Mouse (Mus musculus) embryonic facial prominence, embryonic 11.5 days (tissue): Measurements from ENCODE around the gene Hmga1. TPM values are rescaled to one million over a fixed set of nuclear protein-coding genes. Genes with fewer than 3 reads are reported as not detected.

Experiments
- ATAC-seq: fragments of 200-750 bp; cut with Nextera tagmentation; replicated peaks from 2 replicates; pipeline ENCODE4 v1.8.0; 2017; ENCODE audit warnings: low read depth; ENCODE audit not compliant: insufficient number of reproducible peaks, low FRiP score, low TSS enrichment
- DNase-seq: peaks from one replicate; pipeline ENCODE4 v3.0.0-alpha.2; 2015; ENCODE audit warnings: low spot score
- H3K27ac ChIP-seq: fragments of 300-500 bp; sonication (generic); replicated peaks from 2 replicates; pipeline ENCODE4 v1.5.1; 2014; ENCODE audit warnings: mild to moderate bottlenecking, low read depth, low read length, control low read depth
- H3K27me3 ChIP-seq: fragments of 300-500 bp; sonication (generic); 2 replicates; pipeline ENCODE4 v1.6.1; 2014; ENCODE audit warnings: mild to moderate bottlenecking, low read length, moderate library complexity, mixed read lengths; ENCODE audit not compliant: control insufficient read depth, insufficient read depth
- H3K36me3 ChIP-seq: fragments of 300-500 bp; sonication (generic); replicated peaks from 2 replicates; pipeline ENCODE4 v1.6.1; 2014; ENCODE audit warnings: low read depth, mild to moderate bottlenecking, low read length, moderate library complexity, mixed read lengths; ENCODE audit not compliant: control insufficient read depth, insufficient read depth
- H3K4me1 ChIP-seq: fragments of 300-500 bp; sonication (generic); 2 replicates; pipeline ENCODE4 v1.6.1; 2014; ENCODE audit warnings: low read length, mixed read lengths; ENCODE audit not compliant: control insufficient read depth, insufficient read depth
- H3K4me2 ChIP-seq: fragments of 300-500 bp; sonication (generic); 2 replicates; pipeline ENCODE4 v1.6.1; 2014; ENCODE audit warnings: low read depth, mild to moderate bottlenecking, control low read depth, low read length, moderate library complexity
- H3K4me3 ChIP-seq: fragments of 300-500 bp; sonication (generic); 2 replicates; pipeline ENCODE4 v1.5.1; 2014; ENCODE audit warnings: low read depth, low read length, control low read depth
- H3K9ac ChIP-seq: fragments of 300-500 bp; sonication (generic); replicated peaks from 2 replicates; pipeline ENCODE4 v1.6.1; 2014; ENCODE audit warnings: mild to moderate bottlenecking, control low read depth, low read length
- H3K9me3 ChIP-seq: fragments of 300-500 bp; sonication (generic); replicated peaks from 2 replicates; pipeline ENCODE4 v1.6.1; 2016; ENCODE audit warnings: mild to moderate bottlenecking, low read length, inconsistent platforms, mixed read lengths; ENCODE audit not compliant: control insufficient read depth
- WGBS: fragments of 180-500 bp; shearing (Covaris S2); extraction: QIAGEN DNeasy Blood & Tissue Kit; methylation state at CpG from one replicate; pipeline ENCODE4 v1.1.7; 2014; 5-methylcytosine and 5-hydroxymethylcytosine counted together
- polyA plus RNA-seq: library from polyadenylated mRNA; unstranded; fragments of >200 nt; fragmentation: Nextera tagmentation; extraction: Ambion mirVana; gene quantifications from 2 replicates; pipeline ENCODE4 v1.2.1, GENCODE M21; 2014

Gene Hmga1
- polyA plus RNA-seq, 1 experiment from 2014 or later, result 415 TPM

DNA sequence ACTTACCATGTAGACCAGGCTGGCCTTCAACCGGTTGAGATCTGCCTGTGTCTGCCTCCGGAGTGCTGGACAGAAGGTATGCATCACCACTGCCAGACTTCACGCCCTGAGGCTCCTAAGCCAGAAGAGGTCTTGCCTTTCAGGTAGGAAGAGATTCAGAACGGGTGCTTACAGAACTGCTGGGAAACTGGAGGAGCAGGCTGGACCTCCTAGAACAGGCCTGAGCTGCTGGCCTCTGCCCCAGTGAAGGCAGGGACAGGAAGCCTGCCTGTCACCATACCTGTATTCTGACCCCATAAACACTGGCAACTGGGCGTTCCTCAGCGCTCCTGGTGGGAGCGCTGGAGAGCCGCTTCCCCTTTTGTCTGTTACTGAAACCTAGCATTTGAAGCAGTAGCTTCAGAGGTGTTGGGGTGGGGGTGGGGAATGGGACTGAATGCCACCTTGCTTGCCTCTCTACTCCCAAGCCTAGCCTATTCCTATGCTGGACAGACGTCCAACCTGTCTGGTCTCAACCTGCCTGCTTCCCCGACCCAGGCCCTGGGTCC is 4.8 kb upstream of the Hmga1 start:
- Histone ChIP-seq H3K27ac (no peak overlapping the region), H3K9me3 (no peaks in the 10 kb centered on the region)

DNA sequence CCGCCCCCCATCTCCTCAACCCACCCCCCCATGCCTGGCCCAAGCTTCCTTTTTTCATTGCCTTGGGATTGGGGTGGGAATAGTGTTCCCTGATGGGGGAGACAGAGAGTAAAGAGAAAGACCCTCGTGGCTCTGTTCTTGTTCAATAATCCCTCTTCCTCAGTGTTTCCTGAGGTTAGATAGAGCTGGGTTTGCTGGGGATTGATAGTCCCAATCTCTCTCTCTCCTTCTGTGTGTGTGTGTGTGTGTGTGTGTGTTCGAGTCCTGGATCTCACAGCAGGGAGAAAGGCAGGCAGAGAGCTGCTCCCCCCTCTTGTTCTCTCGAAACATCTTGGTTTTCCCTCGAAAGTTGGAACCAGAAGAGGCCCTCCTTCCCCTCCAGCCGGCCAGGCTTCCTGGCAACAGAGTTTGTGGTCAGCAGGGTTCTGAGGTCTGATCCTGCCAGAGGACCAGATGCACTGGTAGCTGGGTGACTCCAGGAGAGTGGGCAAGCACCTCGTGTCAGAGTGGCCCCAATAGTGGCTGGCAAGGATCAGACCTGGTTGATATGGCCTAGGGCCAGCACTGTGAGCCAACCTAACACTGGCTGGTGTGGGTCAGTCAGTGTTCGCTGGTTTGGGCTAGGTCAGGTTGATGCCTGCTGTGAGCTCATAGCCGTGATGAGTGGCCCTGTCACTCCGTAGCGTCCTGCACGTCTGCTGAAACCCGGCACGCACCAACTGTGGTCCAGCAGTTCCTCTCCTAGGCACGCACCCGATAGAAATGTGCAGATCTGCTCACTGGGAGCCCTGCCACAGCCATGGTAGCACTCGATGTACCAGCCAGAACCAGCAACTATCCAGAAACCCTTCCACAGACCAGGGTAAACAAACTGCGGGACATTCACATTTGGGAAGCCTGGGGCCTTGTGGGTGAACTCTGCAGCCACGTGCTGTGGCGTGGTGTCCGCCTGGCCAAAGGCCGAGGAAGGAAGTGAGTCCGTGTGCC is 3.8 kb upstream of the Hmga1 start:
- Histone ChIP-seq H3K36me3 (no peaks in the 10 kb centered on the region), H3K9ac (no peak overlapping the region), H3K27me3 (no peaks in the 10 kb centered on the region), H3K9me3 (no peaks in the 10 kb centered on the region), H3K4me1 (peaks cover 3% of the 10 kb centered on the region; the same call in 1 of the 2 replicates), H3K4me3 (no peak overlapping the region), H3K4me2 (no peak overlapping the region), H3K27ac (no peak overlapping the region)
- no peak for DNase-seq
- 80% methylated on average over 23 of the region's 23 CpGs for WGBS
- no peak for ATAC-seq

More for the DNA sequence above, 4.8 kb upstream of the Hmga1 start:
- no peak for ATAC-seq
- Histone ChIP-seq H3K4me1 (peaks cover 3% of the 10 kb centered on the region; the same call in 1 of the 2 replicates), H3K4me2 (no peak overlapping the region), H3K36me3 (no peaks in the 10 kb centered on the region), H3K27me3 (no peaks in the 10 kb centered on the region), H3K9ac (no peak overlapping the region), H3K4me3 (no peak overlapping the region)
- 56% methylated on average over 10 of the region's 10 CpGs for WGBS
- no peak for DNase-seq

DNA sequence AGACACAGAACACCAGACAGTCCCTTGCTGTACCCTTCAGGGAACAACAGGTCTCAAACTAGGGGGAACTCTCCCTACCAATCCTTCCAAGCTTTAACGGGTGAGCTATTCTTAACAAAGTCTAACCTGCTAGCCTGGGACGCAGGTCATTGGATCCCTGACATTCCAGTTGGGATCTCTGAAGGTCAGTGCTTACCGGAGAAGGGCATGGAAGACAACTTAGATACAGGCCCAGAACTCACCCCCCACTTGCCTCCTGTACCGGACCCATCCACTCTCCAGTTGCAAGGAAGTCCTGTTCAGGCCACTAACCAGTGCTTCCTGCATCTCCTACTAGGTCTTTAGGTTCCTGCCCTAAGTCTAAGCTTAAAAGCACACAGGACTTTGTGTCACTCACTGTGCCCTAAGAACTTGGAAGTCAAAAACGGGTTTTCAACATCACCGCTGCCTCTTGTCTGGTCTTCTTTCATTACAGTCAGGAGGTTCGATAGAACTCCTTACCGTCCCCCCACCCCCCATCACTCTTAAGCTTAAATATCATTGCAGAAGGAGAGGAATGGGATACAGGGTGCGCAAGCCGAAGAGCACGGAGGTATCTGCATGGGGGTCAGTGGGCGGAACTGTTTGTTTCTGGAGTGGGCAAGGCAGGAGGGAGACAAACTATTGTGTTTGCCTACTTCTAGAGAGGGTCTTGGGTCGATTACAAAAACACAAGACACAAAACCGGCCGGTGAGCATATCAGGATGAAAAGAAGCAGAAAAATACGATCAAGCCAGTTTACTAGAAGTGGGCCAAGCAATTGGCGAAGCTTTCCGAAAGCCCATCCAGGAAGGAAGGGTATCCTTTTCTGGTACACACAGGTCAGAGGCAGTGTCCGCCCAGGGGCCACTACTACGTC is 2.0 kb upstream of the Hmga1 start:
- Histone ChIP-seq H3K36me3 (no peaks in the 10 kb centered on the region), H3K4me1 (peaks cover 2% of the 10 kb centered on the region; the same call in 1 of the 2 replicates), H3K9ac (peak overlapping the region; percentile 96), H3K4me3 (peak overlapping the region; percentile 75), H3K27me3 (no peaks in the 10 kb centered on the region), H3K27ac (peak overlapping the region; percentile 99), H3K4me2 (peak overlapping the region; percentile 86), H3K9me3 (no peaks in the 10 kb centered on the region)
- ATAC-seq, result no peak
- 36% methylated on average over 20 of the region's 20 CpGs for WGBS
- DNase-seq, result peak; percentile 53

DNA sequence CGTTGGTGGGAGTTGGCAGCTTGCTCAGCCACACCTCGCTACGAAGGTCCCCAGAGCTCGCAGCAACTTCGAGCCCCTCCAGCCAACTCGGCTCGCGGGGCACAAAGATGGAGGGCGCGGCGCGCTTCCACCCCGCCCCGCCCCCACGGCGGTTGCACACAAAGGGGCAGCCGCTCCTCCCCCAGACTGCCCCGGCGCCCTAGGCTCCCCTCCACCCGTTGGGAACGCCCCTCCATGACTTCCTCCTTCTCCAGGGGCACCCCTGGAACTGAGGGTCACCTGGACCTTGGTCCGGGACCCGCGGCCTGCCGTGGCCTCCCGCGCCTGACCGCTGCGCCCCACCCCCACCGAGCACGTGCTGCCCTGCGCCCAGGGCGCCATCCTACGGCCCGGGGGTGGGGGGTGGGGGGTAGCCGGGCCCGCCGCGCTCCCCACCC is 1.2 kb upstream of the Hmga1 start:
- H3K9me3 ChIP-seq, result no peaks in the 10 kb centered on the region
- no peaks in the 10 kb centered on the region for H3K36me3 ChIP-seq
- peak overlapping the region; percentile 75 for H3K4me3 ChIP-seq
- ATAC-seq (peak; percentile 10), DNase-seq (peak; percentile 91)
- no peaks in the 10 kb centered on the region for H3K27me3 ChIP-seq
- peaks cover 5% of the 10 kb centered on the region; the same call in 1 of the 2 replicates for H3K4me1 ChIP-seq
- peak overlapping the region; percentile 99 for H3K27ac ChIP-seq
- peak overlapping the region; percentile 86 for H3K4me2 ChIP-seq
- WGBS, result under 1% methylated on average over 31 of the region's 39 CpGs
- peak overlapping the region; percentile 96 for H3K9ac ChIP-seq

DNA sequence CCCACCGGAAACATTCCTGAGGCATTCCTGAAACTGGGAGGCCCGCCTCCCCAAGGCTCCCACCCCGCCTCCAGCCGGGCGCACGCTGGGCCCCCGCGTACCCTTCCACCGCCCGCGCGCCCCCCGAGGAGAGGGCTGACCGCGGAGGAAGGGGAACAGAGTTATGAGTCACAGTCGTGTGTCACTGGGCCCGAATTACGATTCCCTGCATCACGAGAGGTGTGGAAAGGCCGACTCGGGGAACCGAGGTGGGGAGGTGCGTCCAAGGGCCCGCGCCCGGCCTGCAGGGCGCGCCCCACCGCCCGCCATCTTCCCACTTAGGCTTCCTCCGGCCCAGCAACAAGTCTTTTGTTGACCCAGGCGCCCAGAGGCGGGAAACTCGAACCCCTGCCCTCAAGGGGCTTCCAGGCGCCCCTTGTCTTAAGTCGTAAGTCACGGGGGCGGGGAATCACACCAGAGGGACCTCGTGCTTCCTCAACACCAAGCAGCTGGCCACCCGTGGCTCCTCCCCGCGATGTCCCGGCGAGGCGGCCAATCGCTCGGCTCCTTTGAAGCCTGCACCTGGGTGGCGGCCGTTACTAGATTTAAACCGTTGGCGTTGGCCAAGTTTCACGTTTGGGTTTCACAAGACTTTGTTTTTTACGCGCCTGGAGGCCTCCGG is 655 bp upstream of the Hmga1 start:
- peaks cover 6% of the 10 kb centered on the region; the same call in 1 of the 2 replicates for H3K4me1 ChIP-seq
- WGBS, result under 1% methylated on average over 54 of the region's 55 CpGs
- DNase-seq (peak; percentile 95), ATAC-seq (peak; percentile 56)
- no peaks in the 10 kb centered on the region for H3K36me3 ChIP-seq
- peak overlapping the region; percentile 99 for H3K27ac ChIP-seq
- no peaks in the 10 kb centered on the region for H3K9me3 ChIP-seq
- no peaks in the 10 kb centered on the region for H3K27me3 ChIP-seq
- H3K4me3 ChIP-seq, result peak overlapping the region; percentile 75
- peak overlapping the region; percentile 86 for H3K4me2 ChIP-seq
- peak overlapping the region; percentile 96 for H3K9ac ChIP-seq

DNA sequence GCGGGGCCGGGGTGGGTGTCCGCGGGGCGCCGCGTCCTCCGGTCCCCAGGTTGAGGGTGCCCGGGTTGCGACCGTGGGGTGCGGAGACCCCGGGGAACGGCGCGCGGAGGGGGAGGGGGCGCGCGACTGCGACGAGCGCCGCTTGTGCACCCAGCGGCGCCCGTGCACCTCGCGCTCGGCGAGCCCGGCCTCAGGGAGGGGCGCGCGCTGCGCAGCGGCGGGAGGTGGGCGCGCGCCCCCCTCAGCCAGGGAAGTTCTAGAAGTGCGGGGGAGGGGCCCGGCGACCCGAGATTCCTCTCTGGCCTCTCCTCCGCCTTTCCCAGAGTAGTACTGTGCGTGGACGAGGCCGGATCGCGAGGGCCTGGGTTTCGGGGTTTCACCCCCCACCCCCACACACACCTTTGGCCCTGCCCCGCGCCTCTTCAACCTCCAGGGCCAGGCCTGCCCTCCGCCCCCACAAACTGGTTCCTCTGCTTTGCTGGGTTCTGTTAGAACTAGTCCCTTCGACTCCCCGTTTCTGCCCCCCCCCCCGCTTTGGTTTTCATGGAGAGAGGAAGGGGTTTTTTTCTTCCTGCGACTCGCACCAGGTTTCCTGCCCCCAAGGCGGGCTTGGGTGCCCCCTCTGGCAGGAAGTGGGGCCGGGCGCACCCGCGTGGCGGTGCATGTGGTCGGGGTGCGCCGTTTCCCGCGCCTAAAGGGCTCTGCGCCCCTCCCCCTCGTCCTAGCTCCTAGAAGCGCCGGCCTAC is 1.1 kb downstream of the Hmga1 start:
- Histone ChIP-seq H3K27me3 (no peaks in the 10 kb centered on the region), H3K36me3 (no peaks in the 10 kb centered on the region), H3K4me3 (peak overlapping the region; percentile 75), H3K9ac (peak overlapping the region; percentile 96), H3K4me1 (peaks cover 6% of the 10 kb centered on the region; the same call in 1 of the 2 replicates), H3K27ac (peak overlapping the region; percentile 99), H3K4me2 (peak overlapping the region; percentile 86), H3K9me3 (no peaks in the 10 kb centered on the region)
- under 1% methylated on average over 37 of the region's 75 CpGs for WGBS
- ATAC-seq (peak; percentile 3; the same call in 1 of the 2 replicates), DNase-seq (peak; percentile 85)
